ENCODE assay signal across 11 mouse cellular contexts in the genomic region with DNA sequence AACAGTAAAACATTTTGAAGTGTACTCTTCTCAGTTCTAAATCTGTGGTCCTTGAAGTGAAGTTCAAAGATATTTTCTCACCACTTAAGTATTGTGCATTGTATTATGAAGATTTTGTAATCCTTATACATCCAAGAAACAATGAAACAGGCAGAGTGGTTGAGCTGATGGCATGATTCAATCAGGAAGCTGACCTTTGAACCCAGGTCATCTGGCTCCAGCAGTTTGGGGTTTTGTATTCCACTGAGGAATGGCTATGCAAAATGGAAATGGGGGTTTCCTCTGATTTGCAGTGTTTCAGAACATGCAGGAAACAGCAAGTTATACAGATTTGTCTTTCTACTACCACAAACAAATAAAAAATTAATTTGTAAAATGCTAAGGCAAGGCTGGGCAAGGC.
"Had no signal": no experiment of that assay in that cellular context is flagged by ENCODE, and none has a peak within 500 bp of the region (broad histone marks: within the 10 kb centered on the region; RNA-seq: fewer than 3 reads in every experiment).

No protein-coding gene starts in this region.

- H3K4me2 ChIP-seq: liver, embryonic 12.5 days; neural tube, embryonic 15.5 days had no signal

- H3K4me1 ChIP-seq: neural tube, embryonic 15.5 days had no signal

- H3K36me3 ChIP-seq: liver, embryonic 12.5 days; midbrain, embryonic 10.5 days; neural tube, embryonic 15.5 days had no signal

- H3K9me3 ChIP-seq: liver, embryonic 12.5 days; midbrain, embryonic 10.5 days; neural tube, embryonic 15.5 days had no signal

- H3K27ac ChIP-seq: left cerebral cortex, adult 2 months; liver, embryonic 12.5 days; midbrain, embryonic 10.5 days; neural tube, embryonic 15.5 days had no signal

- DNase-seq: kidney, adult 18-20 months; lung, postnatal 36 days; midbrain, embryonic 14.5 days; right cerebral cortex, adult 18-20 months; right cerebral cortex, postnatal 25 days; thymus, postnatal 36 days had no signal

- H3K9ac ChIP-seq: liver, embryonic 12.5 days; neural tube, embryonic 15.5 days had no signal

- H3K4me3 ChIP-seq: left cerebral cortex, adult 2 months; liver, embryonic 12.5 days; midbrain, embryonic 10.5 days; myocyte; neural tube, embryonic 15.5 days had no signal

- H3K27me3 ChIP-seq: liver, embryonic 12.5 days; neural tube, embryonic 15.5 days had no signal

- ATAC-seq: liver, embryonic 12.5 days had no signal
